Mouse (Mus musculus) mouse embryonic stem cell (cell line): ENCODE results near the gene Ppip5k1.

ENCODE experiments used
- in situ Hi-C, 2 experiments: fragments of 300-500 bp; cut with MboI; formaldehyde crosslinking; loops; 1 replicate in 1 of 2; 3 replicates in 1 of 2; pipeline ENCODE4 v1.14.3; 2019 to 2020; ENCODE audit warnings: low sequenced_read_pairs in 2 of 2, low pct_unique_long_range_greater_than_20kb in 1 of 2, mixed read lengths in 1 of 2; ENCODE audit not compliant: unreplicated experiment in 1 of 2

Ppip5k1 gene

DNA sequence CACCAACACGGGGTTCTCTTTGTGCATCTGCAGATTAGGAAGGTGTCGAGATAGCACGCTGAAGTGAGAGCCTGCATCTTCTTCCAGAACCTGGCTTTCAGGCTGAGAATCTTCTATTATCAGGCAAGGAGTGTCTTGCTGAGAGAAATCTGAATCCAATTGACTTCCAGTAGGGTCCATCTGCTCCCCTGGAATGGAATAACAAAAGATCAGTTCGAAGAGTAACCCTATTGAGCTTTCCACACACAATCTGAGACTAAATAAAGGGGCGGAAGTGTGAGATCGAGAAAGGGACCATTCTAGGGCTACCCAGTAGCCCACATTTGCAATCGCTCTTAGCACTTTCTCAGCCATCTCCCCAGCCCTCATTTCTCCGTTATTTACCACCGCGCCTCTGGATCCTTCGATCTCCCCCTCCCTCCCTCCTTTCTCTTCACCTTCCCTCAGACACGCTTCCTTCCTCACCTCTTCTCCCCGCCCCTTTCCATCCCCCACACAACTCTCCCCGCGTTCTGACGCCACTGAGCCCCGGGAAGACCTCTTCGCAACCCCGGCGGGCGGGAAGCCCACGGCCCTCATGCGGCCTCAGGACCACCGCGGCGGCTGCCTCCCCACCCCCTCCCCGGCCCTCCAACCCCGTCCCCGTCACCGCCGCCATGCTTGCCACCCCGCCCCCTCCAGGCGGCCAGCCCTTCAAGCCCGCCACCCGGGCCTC, 84.5 kb downstream of the Ppip5k1 start:
- in situ Hi-C loops, result no loop called here

DNA sequence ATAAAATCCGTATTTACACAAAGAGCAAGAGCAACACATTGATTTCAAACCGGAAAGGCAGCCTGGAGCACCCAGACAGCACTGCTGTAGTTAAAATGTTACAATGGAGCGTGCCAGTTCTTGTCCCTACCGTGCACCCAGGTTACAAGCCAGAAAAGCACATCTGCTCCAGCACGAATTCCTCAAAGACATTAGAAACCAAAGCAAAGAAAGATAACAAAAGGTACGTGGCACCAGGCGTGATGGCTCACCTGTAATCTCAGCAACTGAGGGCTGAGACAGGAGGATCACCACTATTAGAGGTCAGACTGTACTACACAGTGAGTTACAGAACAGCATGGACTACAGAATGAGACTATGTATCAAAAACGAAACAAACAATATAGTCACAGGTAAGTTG, 86.8 kb downstream of the Ppip5k1 start:
- in situ Hi-C loops, result no loop called here
